Mouse (Mus musculus) layer of hippocampus, postnatal 10 days (tissue): ENCODE measurements around the gene Preb. TPM values are rescaled to one million over a fixed set of nuclear protein-coding genes. Genes with fewer than 3 reads are reported as not detected.

Experiments used
- DNase-seq, 2 experiments: peaks; one replicate each; pipeline ENCODE4 v3.0.0; 2021; ENCODE audit warnings: low spot score in 2 of 2
- total RNA-seq, 2 experiments: library from RNA; stranded (reverse); gene quantifications; 2 replicates each; pipeline ENCODE4 v1.2.3; 2021

Preb gene
- total RNA-seq, 2 experiments from 2014 or later, result 116 to 125 TPM

DNA sequence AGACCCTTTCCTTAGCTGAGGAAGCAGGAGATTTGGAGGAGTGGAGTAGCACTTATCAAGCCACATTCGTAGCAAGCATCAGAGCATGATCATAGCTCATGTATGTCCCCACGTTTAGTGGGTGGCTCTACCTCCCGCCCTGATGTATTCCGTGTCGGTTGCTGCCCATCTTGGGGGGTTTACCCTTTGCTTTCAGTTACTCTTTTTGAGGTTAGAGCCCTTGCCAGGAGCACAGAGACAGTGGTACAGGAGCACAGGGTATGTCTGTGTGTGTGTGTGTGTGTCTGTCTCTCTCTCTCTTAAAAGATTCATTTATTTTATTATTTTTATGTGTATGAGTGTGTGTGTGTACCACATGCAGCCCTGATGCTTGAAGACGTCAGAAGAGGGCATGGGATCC lies 37.0 kb downstream of the Preb start:
- DNase-seq, result no peak

GRCm38 (mm10) chr5:30922581-30923041 lies 37.5 kb downstream of the Preb start:
- no peak for DNase-seq

- peak; percentile 91 to 94 for DNase-seq
These were observed 38.7 kb downstream of the Preb start, which contains the start of gene Khk for GRCm38 (mm10) chr5:30921256-30922033. Gene Khk (plus strand): TSS chr5:30921431.

- peak in 1 of 2 experiments; percentile 19 for DNase-seq
These were observed 39.5 kb downstream of the Preb start for GRCm38 (mm10) chr5:30920621-30921020.

DNA sequence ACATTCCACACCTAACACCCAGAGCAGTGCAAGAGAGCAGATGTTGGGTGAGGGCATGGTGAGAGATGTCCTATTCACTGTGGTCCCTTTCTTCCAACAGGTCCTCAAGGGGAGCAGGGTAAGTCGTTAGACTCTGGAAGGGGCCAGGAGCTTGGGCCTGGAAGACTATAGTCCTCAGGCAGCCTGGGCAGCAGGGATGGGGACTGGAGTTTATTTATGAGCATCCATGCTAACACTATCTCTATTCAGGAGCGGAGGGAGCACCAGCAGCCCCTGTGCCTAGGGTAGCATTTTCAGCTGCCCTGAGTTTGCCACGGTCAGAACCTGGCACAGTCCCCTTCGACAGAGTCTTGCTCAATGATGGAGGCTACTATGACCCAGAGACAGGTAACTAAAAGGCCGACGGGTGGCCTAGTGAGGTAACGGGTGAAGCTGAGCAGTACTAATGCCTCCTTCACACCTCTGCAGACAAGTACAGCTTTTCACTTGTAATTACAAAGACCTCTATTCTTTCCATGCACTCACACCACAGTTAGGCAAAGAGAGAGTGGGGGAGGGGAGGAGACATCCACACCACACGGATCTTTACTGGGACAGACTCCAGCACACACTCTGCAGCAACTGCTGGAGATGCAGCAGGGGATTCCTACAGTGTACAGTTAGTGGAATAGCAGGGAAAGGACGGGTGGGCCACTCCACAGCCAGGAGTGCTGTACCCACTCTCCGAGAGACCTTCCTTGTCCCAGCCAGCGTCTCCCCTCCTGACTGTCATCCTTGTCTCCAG lies 40.1 kb downstream of the Preb start:
- DNase-seq, result peak in 1 of 2 experiments; percentile 17

DNA sequence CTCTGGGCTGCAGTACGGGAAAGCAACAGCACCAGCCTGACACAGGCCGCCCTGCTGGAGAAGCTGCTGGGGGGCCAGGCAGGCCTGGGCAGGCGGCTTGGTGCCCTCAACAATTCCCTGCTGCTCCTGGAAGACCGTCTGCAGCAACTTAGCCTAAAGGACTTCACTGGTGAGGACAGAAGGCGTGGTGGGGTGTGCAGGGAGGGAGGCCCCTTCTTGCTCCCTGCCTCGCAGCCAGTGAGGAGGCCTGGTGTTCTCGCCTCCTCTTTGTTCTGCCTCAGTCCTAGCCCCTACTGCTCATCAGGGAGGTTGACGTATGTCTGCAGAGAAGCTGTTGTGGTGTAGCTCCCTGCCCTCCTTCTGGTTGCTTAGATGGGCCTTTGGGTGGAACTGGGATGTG lies 41.5 kb downstream of the Preb start:
- no peak for DNase-seq

- DNase-seq, result no peak
These were observed 42.1 kb downstream of the Preb start for GRCm38 (mm10) chr5:30917891-30918670.

DNA sequence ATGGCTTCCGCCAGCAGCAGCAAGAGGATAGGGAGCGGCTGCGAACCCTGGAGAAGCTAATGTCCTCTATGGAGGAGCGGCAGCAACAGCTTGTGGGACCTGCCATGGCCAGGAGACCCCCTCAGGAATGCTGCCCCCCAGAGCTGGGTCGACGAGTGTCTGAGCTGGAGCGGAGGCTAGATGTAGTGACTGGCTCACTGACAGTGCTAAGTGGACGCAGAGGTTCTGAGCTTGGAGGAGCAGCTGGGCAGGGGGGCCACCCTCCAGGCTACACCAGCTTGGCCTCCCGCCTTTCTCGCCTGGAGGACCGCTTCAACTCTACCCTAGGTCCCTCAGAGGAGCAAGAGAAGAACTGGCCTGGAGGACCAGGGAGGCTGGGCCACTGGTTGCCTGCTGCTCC lies 42.8 kb downstream of the Preb start:
- no peak for DNase-seq

DNA sequence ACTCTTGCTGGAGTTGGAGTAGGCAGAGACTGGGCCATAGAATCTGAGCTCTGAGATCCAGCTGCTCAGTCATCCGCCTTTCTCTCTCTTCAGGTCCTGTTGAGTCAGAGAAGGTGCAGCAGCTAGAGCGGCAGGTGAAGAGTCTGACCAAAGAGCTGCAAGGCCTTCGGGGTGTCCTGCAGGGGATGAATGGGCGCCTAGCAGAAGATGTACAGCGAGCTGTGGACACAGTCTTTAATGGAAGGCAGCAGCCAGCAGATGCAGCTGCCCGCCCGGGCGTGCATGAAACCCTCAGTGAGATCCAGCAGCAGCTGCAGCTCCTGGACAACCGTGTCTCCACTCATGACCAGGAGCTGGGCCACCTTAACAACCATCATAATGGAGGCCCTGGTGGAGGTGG lies 43.3 kb downstream of the Preb start:
- no peak for DNase-seq

- DNase-seq, result peak; percentile 79 to 84
These were observed 44.2 kb downstream of the Preb start for GRCm38 (mm10) chr5:30915974-30916433.

DNA sequence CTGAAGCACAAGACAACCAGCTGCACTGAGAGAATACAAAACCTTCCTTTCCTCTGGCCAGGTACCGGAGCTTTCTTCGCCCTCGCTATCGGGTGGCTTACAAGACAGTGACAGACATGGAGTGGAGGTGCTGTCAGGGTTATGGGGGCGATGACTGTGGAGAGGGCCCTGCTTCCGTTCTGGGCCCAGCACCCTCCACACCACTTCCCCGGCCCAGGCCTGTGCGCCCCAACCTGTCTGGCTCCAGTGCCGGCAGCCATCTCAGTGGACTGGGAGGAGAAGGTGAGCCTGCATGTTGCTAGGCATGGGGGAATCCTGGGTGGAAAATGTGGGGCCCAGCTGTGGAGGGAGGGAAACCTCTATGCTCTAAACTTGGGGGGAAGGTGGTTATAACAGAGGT lies 44.7 kb downstream of the Preb start:
- no peak for DNase-seq

- no peak for DNase-seq
These were observed 45.3 kb downstream of the Preb start for GRCm38 (mm10) chr5:30914849-30915248.

DNA sequence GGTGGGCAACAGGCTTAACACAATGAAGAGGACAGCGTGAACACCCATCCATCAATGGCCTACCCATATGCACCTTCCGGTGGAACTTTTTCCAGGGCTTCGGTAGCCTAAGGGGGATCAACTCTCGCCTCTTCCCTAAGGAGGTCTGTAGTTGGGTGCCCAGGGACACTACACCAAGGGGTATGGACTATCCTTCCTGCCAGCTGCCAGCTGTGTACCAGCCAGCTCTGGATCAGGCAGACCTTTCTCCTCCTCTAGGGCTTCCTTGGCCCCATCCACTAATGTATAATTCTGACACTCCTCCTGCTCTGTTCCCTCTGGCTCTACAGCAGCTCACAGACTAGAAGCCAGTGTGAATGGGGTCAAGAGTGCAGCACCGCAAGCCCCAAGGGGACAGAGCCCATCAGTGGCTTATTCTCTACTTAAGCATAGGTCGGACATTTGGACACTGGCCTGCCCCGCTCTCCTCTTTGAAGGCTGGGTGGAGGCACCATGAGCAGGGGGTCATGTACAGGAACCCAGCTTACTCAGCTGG lies 46.0 kb downstream of the Preb start:
- no peak for DNase-seq

DNA sequence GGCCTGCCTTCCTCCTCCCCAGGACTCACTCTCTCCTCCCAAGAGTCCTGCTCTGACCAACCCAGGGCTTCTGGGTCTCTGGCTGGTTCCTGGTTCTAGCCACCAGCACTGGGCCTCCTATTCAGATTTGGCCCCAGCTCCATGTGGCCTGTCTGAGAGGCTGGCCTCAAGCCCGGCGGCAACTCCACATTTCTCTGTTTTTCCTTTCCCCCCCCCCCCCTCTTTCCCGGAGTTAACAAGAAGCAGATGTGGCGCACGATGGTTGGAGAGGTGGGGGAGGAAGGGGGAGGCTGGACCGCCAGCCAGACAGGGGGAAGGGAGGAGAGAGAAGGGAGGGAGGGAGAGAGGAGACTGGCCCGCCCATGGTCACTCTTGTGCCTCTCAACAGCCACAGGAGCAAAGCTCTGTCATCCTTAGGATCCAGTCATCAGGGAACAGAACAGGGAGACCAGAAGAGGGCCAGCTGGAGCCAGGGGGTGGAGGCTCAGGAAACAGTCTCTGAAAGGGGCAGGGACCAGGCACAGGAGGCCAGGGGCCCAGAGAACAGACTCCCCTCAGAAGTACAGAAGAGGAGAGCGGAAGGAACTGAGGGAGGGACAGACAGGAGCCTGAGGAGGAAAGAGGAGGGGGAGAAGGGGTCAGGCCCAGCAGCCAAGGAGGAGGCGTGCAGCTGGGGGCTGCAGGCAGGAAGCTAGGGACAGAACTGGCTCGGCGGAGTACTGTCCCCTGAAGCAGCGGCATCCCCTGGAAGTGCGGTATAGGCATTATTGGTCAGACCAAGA lies 46.9 kb downstream of the Preb start, which contains the start of gene Emilin1:
Gene Emilin1 (plus strand): TSS at position 343 of the 782 bp plus-strand sequence.
- DNase-seq, result no peak

DNA sequence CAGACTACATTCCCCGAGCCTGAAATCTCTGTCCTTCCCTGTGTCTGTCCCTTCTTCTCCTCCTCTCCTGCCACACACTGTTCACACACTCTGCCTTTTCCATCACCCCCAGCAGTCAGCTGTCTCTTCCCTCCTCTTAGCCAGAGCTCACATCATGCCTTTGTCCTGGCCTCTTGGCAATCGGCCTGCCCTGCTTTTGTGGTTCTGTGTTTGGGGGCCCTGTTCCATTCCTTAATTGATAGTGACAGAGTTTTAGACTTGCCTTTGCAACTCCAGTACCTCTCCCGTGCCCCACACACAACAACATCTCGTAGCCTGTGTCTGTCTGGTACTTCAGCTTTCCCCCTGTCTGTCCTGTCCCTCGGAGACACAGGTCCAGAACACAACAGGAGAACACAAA lies 48.0 kb downstream of the Preb start:
- DNase-seq, result no peak

DNA sequence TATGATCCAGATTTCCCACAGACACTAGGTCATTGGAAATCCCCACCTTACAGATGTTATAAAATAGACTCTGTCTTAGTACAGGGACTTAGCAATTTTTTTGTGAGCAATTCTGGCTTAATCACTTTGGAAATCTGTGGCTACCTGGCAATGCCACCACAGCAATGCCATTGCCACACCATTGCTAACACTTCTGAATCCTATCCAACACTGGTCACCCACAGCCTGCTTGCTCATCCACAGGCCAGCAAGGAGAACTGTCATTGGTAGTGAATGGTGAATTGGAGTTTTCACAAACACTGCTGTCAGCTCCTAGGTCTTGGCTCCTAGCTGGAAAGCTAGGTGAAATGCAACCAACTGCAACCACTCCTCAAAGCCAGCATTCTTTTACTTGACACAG lies 49.7 kb downstream of the Preb start:
- DNase-seq, result no peak

DNA sequence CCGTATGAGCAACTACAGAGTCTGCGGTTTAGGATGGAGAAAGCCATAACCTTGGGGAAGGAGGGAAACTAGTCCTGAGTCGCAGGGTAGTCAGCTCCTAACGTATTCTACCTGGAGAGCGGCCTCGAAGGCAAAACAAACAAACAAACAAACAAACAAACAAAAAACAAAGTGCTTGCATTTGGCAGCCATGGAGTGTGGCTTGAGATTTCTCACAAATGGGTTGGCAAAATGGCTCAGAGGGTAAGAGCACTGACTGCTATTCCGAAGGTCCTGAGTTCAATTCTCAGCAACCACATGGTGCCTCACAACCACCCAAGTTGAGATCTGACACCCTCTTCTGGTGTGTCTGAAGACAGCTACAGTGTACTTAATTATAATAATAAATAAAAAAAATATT lies 50.3 kb downstream of the Preb start:
- no peak for DNase-seq

DNA sequence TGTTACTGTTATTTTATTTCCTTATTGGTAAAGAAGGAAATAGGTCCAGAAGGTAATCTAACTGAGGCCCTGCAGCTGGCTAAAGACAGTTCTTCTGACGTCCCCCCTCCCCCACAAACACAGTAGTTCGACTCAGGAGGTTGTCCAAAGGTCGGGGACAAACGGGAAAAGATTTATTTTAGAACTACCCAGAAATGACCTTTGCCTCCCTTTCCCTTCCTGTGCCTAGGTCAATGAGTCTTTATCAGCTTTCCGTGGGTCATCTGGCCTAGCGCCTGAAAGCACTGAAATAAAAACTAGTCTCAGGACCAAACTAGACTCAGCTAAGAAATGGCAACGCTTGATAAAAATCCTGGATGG lies 50.9 kb downstream of the Preb start:
- no peak for DNase-seq

GRCm38 (mm10) chr5:30908426-30909299 lies 51.5 kb downstream of the Preb start:
- no peak for DNase-seq
